Mouse (Mus musculus): ENCODE data around the gene Scnn1a.

- TF ChIP-seq POLR2A (IDR thresholded peaks at IDR 0.05; ENCODE audit: insufficient read length, low read depth) (no peak), TCF12 (IDR thresholded peaks at IDR 0.05; ENCODE audit: insufficient read depth, poor library complexity, severe bottlenecking) (no peak), MYOG (IDR thresholded peaks at IDR 0.05; ENCODE audit: control insufficient read depth in 1 of 3, insufficient read depth in 1 of 3, insufficient read length in 2 of 3, low read depth in 2 of 3) (no peak), POLR2AphosphoS2 (IDR thresholded peaks at IDR 0.05; ENCODE audit: insufficient read length, low read depth) (no peak), TCF3 (IDR thresholded peaks at IDR 0.05; ENCODE audit: insufficient read length, low read depth) (no peak), MAX (IDR thresholded peaks at IDR 0.05; ENCODE audit: low read depth) (no peak), E2F4 (IDR thresholded peaks at IDR 0.05; ENCODE audit: insufficient read depth) (no peak)
Measured at GRCm38 (mm10) chr6:125291329-125291728, 29.1 kb upstream of the Scnn1a start.
